Comparison of ENCODE assay signal across 28 mouse cellular contexts in the genomic region with DNA sequence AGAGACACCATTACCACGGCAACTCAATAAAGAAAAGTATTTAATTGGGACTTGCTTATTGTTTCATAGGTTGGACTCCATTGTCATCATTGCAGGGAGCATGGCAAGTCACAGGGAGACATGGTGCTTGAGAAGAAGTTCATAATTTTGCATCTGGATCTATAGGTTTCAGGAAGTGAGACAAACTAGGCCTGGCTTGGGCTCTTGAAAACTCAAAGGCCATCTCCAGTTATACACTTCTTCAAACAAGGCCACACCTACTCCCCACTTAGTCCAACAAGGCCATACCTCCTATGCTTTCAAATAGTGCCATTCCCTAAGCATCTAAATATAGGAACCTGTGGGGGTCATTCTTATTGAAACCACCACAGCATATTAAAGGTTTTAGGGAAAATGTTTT.
"Had no signal": no experiment of that assay in that cellular context is flagged by ENCODE, and none has a peak within 500 bp of the region (broad histone marks: within the 10 kb centered on the region; RNA-seq: fewer than 3 reads in every experiment).

No protein-coding gene starts in this region.

- H3K4me2 ChIP-seq: embryonic facial prominence, embryonic 12.5 days; embryonic facial prominence, embryonic 13.5 days; embryonic facial prominence, embryonic 15.5 days; forebrain, embryonic 12.5 days; forebrain, embryonic 15.5 days had no signal

- H3K27ac ChIP-seq: embryonic facial prominence, embryonic 10.5 days; embryonic facial prominence, embryonic 12.5 days; embryonic facial prominence, embryonic 13.5 days; embryonic facial prominence, embryonic 15.5 days; forebrain, embryonic 10.5 days; forebrain, embryonic 12.5 days; forebrain, embryonic 15.5 days; gastrocnemius, adult 2 months; heart, adult 2 months had no signal

- H3K9ac ChIP-seq: embryonic facial prominence, embryonic 12.5 days; embryonic facial prominence, embryonic 13.5 days; embryonic facial prominence, embryonic 15.5 days; forebrain, embryonic 12.5 days; forebrain, embryonic 15.5 days; forebrain, postnatal 0 days had no signal

- DNase-seq: cerebellum, adult 2 months; cerebellum, adult 8-10 months; cerebellum, adult 9-10 months; cerebellum, adult 9-11 months; cerebellum, postnatal 10 days; cerebellum, postnatal 14 days; cerebellum, postnatal 25 days; cerebellum, postnatal 36 days; embryo, embryonic 11 days; forebrain, postnatal 0 days; gastrocnemius, adult 2 months; gastrocnemius, postnatal 10 days; gastrocnemius, postnatal 14 days; gastrocnemius, postnatal 25 days; gastrocnemius, postnatal 36 days; heart, adult 11 months; heart, adult 18-20 months; heart, adult 2 months had no signal

- H3K4me3 ChIP-seq: embryonic facial prominence, embryonic 10.5 days; embryonic facial prominence, embryonic 12.5 days; embryonic facial prominence, embryonic 13.5 days; embryonic facial prominence, embryonic 15.5 days; erythroblast, embryonic 14.5 days; forebrain, embryonic 10.5 days; forebrain, embryonic 12.5 days; forebrain, embryonic 15.5 days; gastrocnemius, adult 2 months; heart, adult 2 months had no signal

- H3K9me3 ChIP-seq: embryonic facial prominence, embryonic 10.5 days; embryonic facial prominence, embryonic 12.5 days; embryonic facial prominence, embryonic 13.5 days; embryonic facial prominence, embryonic 15.5 days; forebrain, embryonic 10.5 days; forebrain, embryonic 12.5 days; forebrain, embryonic 15.5 days had no signal

- ATAC-seq: forebrain, embryonic 14.5 days; forebrain, embryonic 15.5 days; forebrain, embryonic 16.5 days; forebrain, postnatal 0 days had no signal

- H3K36me3 ChIP-seq: embryonic facial prominence, embryonic 10.5 days; embryonic facial prominence, embryonic 12.5 days; embryonic facial prominence, embryonic 13.5 days; embryonic facial prominence, embryonic 15.5 days; forebrain, embryonic 10.5 days; forebrain, embryonic 12.5 days; forebrain, embryonic 15.5 days had no signal

- H3K4me1 ChIP-seq: embryonic facial prominence, embryonic 10.5 days; embryonic facial prominence, embryonic 12.5 days; embryonic facial prominence, embryonic 13.5 days; embryonic facial prominence, embryonic 15.5 days; forebrain, embryonic 12.5 days had no signal
